Mouse (Mus musculus) heart, adult 18-20 months (tissue): ENCODE data around the gene Tcl1b5. TPM values are rescaled to one million over a fixed set of nuclear protein-coding genes. Genes with fewer than 3 reads are reported as not detected.

ENCODE experiments used
- DNase-seq, 2 experiments: peaks; one replicate each; pipeline ENCODE4 v3.0.0; 2021 to 2022; ENCODE audit warnings: mixed read lengths in 1 of 2
- total RNA-seq, 2 experiments: library from RNA; stranded (reverse); gene quantifications; 2 replicates each; pipeline ENCODE4 v1.2.3; 2021

Gene Tcl1b5
- total RNA-seq, 2 experiments from 2014 or later = not detected

- no peak for DNase-seq
These were observed 33.1 kb downstream of the Tcl1b5 start for GRCm38 (mm10) chr12:105209231-105209630.

DNA sequence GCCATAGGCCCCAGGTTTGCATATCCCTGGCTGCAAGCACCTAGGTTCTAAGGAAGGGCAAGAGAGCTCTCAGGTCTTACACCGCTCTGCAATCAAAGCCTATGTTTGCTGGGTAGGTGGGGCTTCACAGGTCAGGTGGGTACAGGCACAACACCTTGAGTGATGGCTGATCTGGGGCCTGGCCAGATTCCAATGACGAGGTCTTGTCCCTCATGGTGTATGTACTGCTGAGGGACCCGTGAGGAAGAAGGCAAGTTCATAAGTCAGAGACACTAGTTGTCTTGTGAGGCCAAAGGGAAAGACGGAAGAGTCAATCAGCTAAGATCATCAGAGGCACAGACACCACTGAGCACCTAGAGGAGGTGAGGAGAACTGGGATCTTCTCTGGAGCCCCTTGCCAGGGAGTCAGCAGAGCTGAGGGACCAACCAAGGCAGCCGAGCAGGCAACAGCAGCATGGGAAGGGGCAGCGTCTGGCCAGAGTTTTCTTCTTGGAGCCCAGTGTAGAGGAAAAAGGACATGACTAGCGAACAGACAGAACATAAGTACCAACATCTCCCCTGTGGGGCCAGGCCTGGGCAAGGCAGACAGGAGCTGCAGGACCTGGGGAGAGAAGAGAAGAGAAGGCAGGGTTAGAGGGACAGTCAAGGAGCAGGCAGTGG is 41.1 kb downstream of the Tcl1b5 start:
- DNase-seq = no peak

DNA sequence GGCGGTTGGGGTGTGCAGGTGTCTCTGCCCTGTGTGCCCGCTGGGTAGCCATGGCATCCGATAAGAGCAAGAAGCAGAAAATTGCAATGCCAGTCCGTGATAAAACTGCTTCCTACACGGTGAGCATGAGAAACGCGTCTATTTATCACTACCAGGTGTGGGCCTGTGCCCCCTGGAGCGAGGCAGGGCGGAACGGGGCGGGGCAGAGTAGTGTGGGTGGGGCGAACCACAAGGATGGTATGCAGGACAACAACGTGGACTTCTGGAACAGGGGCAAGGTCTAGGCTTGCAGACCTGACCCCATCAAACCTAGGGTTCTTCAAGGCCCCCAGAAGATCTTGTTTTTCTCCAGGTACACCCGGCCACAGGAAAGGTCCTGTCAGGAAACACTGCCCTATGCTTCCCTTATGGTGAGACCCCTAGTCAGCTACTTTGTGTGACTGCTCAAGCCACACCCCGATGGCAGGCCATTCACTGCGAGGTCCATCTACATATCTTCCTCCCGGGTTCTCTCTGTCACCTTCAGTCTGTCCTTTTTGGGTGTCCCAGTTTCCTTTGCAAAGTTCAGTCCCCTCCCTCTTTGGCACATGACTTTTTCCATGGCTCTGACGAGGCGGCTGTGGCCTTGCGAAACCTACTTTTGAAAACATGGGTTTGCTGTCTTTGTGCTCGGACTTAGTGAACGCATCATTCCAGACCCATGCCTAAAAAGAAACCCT is 46.6 kb downstream of the Tcl1b5 start, which contains the start of gene Tcl1:
Tcl1 (minus strand) TSS at position 193 of the 719 bp plus-strand sequence.
- no peak for DNase-seq

DNA sequence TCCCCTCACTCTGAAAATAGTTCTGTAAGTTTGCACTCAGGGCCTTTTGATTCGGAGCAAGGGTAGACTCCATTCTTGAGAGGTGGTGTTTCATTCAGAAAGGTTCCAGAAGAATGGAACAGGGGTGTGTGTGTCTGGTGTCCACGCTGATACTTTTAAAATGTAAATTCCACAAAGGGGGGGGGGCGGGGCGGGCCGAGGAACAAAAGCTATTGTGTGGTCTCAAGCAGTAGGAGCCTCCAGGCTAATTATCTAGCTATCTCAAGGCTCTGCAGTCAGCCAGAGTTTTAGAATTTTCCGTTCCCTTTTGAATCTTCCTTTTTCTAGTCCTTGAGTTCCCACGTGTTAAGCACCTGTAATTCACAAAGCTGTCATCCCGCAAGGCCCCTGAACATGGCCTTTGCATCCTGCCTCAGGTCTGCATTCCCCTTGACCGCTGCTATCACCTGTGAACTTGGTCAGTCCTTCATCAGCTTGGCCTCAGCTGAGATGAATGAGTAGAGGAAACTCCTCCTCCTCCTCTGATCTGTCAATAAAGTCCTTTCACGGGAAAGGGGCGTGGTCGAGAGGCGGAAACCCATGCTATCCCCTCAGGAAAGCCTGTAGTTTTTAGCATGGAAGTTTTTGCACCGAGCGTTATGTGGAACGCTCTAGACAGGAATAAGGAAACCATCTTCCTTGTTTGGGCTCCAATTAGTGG is 48.6 kb downstream of the Tcl1b5 start:
- DNase-seq = no peak

Other genes with a start within 250 kb of the Tcl1b5 start
- gene Syne3, start 166.5 kb upstream of the Tcl1b5 start, total RNA-seq = 1 to 10 TPM; 7.9 to 8.3 TPM
- 100 to 1,000 TPM in 1 of 2 experiments, 10 to 100 TPM in 1; 83.8 to 111 TPM for gene Glrx5, start 143.7 kb upstream of the Tcl1b5 start, total RNA-seq
- gene Tcl1b2, start 30.3 kb upstream of the Tcl1b5 start, total RNA-seq = not detected
- not detected for gene Tcl1b1, start 16.7 kb upstream of the Tcl1b5 start, total RNA-seq
- gene Tcl1b3, start 14.7 kb downstream of the Tcl1b5 start, total RNA-seq = not detected
- not detected for gene Tcl1b4, start 25.6 kb downstream of the Tcl1b5 start, total RNA-seq
- gene Tcl1, start 46.4 kb downstream of the Tcl1b5 start, total RNA-seq = not detected
- not detected for gene Tunar, start 157.5 kb downstream of the Tcl1b5 start, total RNA-seq